Mouse (Mus musculus): Measurements from ENCODE around the gene H2al1b. TPM values are rescaled to one million over a fixed set of nuclear protein-coding genes. Genes with fewer than 3 reads are reported as not detected.
"Not testable (repeated sequence)": the region's sequence is repeated elsewhere in the genome, so short reads cannot be mapped to it uniquely, and the experiment has no call there.

H2al1b gene
- not detected for total RNA-seq (2021)
- long read RNA-seq, experiment 1, result 0 reads
- long read RNA-seq, experiment 2, result 0 reads

DNA sequence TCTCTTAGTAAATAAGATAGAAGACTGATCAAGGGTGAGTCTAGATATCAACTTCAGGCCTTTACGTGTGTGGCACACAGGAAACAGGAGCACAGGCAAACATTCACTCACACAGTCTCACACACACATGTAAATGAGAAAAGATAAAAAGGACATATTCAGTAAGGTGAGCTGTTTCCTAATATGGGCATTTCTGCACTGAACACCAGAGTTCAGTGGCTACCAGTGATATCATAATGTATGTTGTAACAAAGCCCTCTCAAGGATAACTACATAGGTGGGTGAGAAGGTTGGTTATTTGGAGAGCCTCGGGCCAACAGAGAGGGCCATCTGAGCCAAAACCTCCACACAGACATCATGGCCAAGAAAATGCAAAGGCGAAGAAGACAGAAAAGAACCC lies at the start of gene H2al1b:
H2al1b (plus strand) TSS at position 301 of the 400 bp plus-strand sequence.
- not testable (repeated sequence) for DNase-seq (ENCODE audit: low spot score)

DNA sequence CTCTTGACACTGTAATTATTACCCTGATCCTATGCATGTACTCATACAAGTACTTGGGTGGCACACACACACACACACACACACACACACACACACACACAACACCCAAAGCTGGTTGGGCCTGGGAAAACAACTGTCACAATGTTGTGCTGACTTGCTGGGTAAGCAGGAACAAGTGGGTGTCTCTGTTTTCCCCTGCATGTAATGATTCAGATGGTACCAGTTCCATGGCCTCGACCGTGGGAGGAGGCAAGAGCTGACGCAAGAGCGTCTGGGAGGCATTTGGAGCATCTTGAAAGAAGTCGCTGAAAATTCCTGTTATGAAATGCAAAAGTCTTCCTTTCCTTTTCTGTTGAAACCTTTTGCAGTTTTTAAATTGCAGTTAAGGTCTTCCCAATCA lies 48.2 kb upstream of the H2al1b start:
- DNase-seq (ENCODE audit: low spot score), result no peak

DNA sequence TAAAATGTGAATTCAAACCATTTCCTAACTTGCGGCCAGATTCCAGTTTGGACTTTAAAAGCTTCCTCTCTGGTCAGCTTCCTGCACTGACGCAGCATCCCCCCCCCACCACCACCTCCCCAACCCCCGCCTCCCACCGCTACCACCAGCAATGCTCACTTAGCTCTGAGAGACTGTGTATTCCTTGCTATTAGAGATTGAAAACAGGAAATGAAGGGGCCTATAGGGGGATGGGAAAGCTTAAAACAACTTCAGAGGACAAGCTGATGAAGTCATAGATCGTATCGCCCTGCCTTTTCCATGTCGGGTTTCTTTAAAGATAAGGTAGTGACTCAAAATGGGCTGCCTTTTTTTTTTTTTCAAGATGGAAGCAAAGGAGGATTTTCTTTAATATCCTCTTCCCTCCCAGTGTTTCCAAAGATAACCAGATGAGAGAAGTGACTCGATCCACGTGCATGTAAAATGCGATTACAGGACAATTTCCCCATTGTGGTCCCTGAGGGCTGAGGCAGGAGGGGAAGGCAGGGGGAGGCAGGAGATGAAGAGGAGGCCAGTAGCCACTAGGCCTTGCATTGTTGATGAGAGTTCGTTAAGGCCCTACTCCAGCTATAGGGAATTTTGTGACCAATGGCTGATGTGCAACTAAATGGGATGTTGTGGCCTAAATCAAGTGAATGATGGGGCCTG lies 47.6 kb upstream of the H2al1b start:
- no peak for DNase-seq (ENCODE audit: low spot score)

DNA sequence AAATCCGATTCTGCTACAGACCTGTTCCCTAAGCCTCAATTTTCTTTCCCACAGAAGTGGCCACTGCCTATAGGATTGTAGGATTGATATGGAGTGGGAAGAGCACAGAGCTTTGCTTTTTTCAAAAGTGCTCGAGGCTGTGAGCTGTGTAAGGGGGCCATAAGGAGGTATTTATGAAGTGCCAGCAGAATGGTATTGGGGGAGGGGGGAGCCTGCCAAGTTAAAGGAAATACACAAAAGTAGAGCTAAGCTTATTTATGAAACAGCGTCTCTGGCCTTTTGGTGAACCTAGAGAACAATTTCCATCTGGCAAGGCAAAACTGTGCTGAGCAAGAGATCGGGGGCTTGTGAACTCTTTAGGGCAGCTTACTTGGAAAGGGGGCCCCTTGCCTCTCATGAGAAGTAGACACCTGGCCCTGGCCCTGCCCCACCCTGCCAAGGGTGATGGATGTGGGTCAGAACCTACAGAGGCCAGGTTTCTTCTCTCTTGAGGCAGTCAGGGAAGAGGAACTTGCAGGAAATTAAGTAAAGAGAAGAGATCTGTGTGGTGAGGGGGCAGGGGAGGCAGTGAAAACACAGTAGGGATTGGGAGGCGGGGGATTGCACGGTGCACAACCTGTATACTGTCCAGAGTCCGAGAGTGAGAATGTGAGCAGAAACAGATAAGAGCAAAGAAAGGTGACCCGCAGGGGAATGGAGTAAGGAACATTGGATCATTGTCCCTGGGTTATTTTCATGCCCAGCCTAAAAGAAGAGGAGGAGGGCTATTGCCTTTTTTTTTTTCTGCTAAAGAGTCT lies 46.5 kb upstream of the H2al1b start:
- no peak for DNase-seq (ENCODE audit: low spot score)

DNA sequence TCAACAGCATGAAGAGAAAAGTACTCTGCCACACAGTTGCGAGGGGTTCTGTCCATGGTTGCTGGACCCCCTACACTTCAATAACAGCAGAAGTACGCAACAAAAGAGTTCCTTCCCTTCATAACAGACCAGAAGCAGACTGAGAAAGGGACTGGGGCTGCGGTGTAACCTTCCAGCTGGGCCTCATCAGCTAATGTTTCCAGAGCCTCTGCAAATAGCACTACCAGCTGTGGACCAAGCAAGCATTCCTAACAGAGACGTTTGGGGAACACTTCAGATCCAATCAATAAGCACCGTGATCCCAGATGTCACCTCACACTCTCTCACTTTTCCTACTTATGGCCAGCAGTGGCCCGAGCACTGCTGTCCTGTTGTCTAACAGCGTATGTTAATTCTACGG lies 37.3 kb upstream of the H2al1b start:
- DNase-seq (ENCODE audit: low spot score), result no peak

DNA sequence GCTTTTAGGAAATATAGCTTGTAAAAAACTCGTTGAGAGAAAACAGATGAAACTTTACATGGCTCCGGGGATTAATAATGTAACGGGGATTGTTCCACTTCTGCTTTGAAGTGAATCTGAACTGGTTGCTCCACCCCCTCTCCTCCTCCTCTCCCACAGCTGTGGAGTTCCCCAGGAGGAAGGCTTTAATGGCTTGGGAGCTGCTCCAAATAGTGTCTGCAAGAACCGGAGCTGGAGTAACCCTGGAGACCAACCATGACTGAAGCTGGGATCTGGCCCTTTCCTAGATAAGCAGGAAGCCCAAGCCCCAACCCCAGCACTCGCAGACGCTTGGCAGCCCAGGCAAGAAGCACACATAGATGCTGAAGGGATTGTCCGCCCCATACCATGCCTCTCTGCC lies 34.4 kb upstream of the H2al1b start:
- DNase-seq (ENCODE audit: low spot score), result peak; percentile 33

DNA sequence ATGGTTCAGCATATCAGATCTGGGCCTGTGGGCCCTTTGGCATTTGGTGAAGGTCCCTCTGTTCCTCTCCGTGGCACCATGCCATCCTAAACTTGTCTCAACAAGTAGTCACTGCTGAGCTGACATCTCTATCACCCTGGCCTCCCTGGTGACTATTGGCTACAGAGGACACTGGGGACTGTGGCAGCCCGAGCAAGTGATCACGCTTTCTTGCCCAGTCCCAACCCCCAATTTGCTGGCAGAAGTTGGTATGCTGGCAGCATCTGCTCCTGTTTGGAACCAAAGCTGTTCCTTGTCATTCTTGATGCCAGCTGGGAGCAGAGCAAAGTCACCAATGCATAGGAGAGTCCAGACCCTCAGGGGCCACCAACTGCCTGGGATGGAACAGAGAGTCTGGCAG lies 33.2 kb upstream of the H2al1b start:
- DNase-seq (ENCODE audit: low spot score), result no peak

DNA sequence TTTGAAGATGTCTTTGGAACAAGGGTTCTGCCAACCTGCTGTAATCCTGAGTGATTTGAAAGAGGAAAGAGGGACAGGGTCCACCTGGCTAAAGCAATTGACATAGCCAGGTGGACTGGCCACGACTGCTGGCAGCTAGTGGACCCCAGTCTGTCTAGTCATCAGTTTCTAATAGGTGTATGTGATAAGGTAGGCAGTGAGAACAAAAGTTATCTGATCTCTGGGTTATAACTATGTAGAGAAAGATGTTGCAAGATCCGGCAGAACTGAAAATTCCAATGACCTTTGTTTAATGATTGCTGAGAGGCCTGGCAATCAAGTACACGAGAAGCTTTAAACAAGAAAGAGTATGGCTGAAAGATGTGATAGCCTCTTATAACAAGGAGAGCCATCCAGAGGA lies 29.0 kb upstream of the H2al1b start:
- no peak for DNase-seq (ENCODE audit: low spot score)

DNA sequence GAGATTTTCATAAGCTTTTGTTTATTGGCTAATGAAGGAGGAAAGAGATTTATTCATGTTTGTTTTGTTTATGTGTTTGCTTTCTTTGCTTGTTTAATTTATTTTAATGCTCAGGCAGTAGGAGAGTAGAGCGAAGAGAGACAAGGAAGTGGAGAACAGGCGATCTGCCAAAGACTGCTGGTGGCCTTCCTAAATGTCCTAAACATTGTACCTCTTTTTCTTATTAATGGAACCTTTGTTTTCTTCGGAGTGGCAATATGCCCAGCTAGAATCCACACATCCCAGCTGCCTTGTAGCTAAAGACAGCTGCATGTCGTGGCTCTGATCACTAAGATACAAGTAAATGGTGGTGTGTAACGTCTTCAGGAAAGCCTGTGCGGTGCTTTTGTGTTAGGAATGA lies 25.1 kb upstream of the H2al1b start:
- no peak for DNase-seq (ENCODE audit: low spot score)

DNA sequence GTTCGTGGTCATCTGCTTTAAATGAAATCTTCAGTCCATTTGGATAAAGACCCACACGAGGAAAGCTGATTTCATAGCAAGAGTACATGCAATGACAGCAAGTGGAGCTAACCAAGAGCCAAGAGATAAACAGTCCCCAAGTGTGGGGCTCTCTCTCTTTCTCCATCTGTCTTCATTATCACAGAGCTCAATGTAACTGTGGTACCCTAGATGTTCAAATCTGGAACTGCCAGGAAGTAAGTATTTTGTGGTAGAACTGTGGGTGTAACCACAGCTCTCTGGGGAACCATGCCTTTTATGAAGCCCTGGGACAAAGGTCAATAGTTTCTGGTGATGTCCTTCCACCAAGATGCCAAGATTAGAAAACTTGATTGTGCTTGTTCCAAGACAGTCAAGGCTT lies 21.5 kb upstream of the H2al1b start:
- no peak for DNase-seq (ENCODE audit: low spot score)

DNA sequence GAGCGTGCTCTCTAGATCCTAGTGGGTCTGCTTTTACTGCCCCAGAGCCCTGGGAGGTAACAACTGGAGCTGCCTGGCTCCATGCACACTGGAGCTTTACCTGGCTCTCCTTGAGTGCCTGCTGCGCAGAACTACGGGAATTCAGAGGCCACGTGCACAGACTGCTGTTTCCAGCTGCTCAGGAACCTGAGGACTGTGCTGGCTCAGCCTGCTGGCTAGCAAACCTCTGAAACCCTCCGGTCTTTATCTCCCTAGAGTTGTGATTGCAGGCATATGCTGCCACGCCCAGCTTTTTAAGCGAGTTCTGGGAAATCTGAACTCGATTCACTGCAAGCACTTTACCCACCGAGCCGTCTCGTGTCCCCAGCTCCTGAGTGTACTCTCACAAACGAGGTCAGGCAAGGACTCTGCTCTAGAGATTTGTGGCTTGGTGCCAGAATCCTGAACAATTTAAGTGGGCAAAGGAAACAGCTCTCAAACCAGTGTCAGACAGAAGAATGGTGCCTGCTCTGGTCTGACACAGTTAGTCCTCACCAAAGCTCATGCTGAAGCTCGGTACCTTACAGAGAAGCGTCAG lies 13.8 kb upstream of the H2al1b start:
- DNase-seq (ENCODE audit: low spot score), result peak; percentile 0

DNA sequence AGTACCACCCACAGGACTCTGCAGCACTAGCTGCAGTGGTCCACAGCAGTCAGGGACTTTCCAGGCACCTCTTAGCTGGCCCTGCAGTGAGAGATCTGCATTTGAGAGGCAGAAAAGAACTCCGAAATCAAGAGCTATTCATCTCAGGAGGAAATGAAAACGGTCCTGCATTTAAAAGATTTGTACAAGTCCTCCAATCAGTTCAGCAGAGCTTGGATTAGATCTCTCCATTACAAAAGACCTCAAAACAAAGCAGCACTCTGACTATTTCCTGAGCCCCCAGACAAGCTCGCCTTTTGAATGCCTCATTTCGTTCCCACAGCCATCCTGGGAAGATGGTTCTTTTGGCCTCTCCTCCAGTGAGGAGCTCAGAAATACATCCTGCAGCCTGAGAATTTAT lies 13.0 kb upstream of the H2al1b start:
- no peak for DNase-seq (ENCODE audit: low spot score)

DNA sequence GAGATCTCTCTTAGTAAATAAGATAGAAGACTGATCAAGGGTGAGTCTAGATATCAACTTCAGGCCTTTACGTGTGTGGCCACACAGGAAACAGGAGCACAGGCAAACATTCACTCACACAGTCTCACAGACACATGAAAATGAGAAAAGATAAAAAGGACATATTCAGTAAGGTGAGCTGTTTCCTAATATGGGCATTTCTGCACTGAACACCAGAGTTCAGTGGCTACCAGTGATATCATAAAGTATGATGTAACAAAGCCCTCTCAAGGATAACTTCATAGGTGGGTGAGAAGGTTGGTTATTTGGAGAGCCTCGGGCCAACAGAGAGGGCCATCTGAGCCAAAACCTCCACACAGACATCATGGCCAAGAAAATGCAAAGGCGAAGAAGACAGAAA lies 3.3 kb upstream of the H2al1b start, which contains the start of gene H2al1a:
H2al1a (plus strand) TSS at position 301 of the 400 bp plus-strand sequence.
- DNase-seq (ENCODE audit: low spot score), result not testable (repeated sequence)

DNA sequence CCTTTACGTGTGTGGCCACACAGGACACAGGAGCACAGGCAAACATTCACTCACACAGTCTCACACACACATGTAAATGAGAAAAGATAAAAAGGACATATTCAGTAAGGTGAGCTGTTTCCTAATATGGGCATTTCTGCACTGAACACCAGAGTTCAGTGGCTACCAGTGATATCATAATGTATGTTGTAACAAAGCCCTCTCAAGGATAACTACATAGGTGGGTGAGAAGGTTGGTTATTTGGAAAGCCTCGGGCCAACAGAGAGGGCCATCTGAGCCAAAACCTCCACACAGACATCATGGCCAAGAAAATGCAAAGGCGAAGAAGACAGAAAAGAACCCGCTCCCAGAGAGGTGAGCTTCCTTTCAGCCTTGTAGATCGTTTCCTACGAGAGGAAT lies 3.1 kb downstream of the H2al1b start, which contains the start of gene H2al1c:
H2al1c (plus strand) TSS at position 301 of the 400 bp plus-strand sequence.
- not testable (repeated sequence) for DNase-seq (ENCODE audit: low spot score)

DNA sequence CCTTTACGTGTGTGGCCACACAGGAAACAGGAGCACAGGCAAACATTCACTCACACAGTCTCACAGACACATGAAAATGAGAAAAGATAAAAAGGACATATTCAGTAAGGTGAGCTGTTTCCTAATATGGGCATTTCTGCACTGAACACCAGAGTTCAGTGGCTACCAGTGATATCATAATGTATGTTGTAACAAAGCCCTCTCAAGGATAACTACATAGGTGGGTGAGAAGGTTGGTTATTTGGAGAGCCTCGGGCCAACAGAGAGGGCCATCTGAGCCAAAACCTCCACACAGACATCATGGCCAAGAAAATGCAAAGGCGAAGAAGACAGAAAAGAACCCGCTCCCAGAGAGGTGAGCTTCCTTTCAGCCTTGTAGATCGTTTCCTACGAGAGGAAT lies 6.3 kb downstream of the H2al1b start, which contains the start of gene H2al1d:
H2al1d (plus strand) TSS at position 301 of the 400 bp plus-strand sequence.
- not testable (repeated sequence) for DNase-seq (ENCODE audit: low spot score)

DNA sequence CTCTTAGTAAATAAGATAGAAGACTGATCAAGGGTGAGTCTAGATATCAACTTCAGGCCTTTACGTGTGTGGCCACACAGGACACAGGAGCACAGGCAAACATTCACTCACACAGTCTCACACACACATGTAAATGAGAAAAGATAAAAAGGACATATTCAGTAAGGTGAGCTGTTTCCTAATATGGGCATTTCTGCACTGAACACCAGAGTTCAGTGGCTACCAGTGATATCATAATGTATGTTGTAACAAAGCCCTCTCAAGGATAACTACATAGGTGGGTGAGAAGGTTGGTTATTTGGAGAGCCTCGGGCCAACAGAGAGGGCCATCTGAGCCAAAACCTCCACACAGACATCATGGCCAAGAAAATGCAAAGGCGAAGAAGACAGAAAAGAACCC lies 9.4 kb downstream of the H2al1b start, which contains the start of gene H2al1e:
H2al1e (plus strand) TSS at position 301 of the 400 bp plus-strand sequence.
- not testable (repeated sequence) for DNase-seq (ENCODE audit: low spot score)

DNA sequence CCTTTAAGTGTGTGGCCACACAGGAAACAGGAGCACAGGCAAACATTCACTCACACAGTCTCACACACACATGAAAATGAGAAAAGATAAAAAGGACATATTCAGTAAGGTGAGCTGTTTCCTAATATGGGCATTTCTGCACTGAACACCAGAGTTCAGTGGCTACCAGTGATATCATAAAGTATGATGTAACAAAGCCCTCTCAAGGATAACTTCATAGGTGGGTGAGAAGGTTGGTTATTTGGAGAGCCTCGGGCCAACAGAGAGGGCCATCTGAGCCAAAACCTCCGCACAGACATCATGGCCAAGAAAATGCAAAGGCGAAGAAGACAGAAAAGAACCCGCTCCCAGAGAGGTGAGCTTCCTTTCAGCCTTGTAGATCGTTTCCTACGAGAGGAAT lies 12.6 kb downstream of the H2al1b start, which contains the start of gene H2al1f:
H2al1f (plus strand) TSS at position 301 of the 400 bp plus-strand sequence.
- not testable (repeated sequence) for DNase-seq (ENCODE audit: low spot score)

DNA sequence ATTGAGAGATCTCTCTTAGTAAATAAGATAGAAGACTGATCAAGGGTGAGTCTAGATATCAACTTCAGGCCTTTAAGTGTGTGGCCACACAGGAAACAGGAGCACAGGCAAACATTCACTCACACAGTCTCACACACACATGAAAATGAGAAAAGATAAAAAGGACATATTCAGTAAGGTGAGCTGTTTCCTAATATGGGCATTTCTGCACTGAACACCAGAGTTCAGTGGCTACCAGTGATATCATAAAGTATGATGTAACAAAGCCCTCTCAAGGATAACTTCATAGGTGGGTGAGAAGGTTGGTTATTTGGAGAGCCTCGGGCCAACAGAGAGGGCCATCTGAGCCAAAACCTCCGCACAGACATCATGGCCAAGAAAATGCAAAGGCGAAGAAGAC lies 15.7 kb downstream of the H2al1b start, which contains the start of gene H2al1g:
H2al1g (plus strand) TSS at position 301 of the 400 bp plus-strand sequence.
- DNase-seq (ENCODE audit: low spot score), result not testable (repeated sequence)

DNA sequence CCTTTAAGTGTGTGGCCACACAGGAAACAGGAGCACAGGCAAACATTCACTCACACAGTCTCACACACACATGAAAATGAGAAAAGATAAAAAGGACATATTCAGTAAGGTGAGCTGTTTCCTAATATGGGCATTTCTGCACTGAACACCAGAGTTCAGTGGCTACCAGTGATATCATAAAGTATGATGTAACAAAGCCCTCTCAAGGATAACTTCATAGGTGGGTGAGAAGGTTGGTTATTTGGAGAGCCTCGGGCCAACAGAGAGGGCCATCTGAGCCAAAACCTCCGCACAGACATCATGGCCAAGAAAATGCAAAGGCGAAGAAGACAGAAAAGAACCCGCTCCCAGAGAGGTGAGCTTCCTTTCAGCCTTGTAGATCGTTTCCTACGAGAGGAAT lies 19.0 kb downstream of the H2al1b start, which contains the start of gene H2al1h:
H2al1h (plus strand) TSS at position 301 of the 400 bp plus-strand sequence.
- not testable (repeated sequence) for DNase-seq (ENCODE audit: low spot score)

DNA sequence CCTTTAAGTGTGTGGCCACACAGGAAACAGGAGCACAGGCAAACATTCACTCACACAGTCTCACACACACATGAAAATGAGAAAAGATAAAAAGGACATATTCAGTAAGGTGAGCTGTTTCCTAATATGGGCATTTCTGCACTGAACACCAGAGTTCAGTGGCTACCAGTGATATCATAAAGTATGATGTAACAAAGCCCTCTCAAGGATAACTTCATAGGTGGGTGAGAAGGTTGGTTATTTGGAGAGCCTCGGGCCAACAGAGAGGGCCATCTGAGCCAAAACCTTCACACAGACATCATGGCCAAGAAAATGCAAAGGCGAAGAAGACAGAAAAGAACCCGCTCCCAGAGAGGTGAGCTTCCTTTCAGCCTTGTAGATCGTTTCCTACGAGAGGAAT lies 22.1 kb downstream of the H2al1b start, which contains the start of gene H2al1i:
H2al1i (plus strand) TSS at position 301 of the 400 bp plus-strand sequence.
- DNase-seq (ENCODE audit: low spot score), result not testable (repeated sequence)

DNA sequence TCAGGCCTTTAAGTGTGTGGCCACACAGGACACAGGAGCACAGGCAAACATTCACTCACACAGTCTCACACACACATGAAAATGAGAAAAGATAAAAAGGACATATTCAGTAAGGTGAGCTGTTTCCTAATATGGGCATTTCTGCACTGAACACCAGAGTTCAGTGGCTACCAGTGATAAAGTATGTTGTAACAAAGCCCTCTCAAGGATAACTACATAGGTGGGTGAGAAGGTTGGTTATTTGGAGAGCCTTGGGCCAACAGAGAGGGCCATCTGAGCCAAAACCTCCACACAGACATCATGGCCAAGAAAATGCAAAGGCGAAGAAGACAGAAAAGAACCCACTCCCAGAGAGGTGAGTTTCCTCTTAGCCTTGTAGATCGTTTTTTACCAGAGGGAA lies 25.3 kb downstream of the H2al1b start, which contains the start of gene H2al1j:
H2al1j (plus strand) TSS at position 301 of the 400 bp plus-strand sequence.
- not testable (repeated sequence) for DNase-seq (ENCODE audit: low spot score)

All from gastrocnemius, adult 18-20 months (tissue).